Mouse (Mus musculus): ENCODE measurements around the gene Gtf2e1. TPM values are rescaled to one million over a fixed set of nuclear protein-coding genes. Genes with fewer than 3 reads are reported as not detected.
A peak's percentile ranks its signal among the peaks of the same experiment; 100 is the strongest.

Gene Gtf2e1
- polyA plus RNA-seq, 1 experiment from 2014 or later = 40.3 TPM

DNA sequence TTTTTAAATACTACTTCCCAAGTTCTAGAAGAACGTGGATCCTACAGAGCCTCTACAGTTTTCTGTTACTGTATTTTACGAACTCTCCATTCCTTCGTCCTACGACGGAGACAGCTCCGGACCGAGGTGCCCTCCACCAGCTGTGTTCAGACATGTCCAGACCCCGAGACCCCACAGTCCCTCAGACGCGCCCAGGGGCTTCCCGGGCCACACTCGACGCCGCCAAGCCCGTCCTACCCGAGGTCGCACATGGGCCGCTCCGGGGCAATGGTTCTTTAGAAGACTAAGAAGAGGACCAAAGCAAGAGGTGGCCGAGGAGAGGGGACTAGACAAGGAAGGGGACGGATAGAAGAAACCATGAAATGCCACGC, 364 bp downstream of the Gtf2e1 start:
- Histone ChIP-seq H3K4me2 (replicated peaks) (peak overlapping the region; percentile 78), H3K4me1 (peaks cover 27% of the 10 kb centered on the region), H3K36me3 (peaks cover 6% of the 10 kb centered on the region), H3K9me3 (no peaks in the 10 kb centered on the region), H3K9ac (replicated peaks) (peak overlapping the region; percentile 90), H3K27ac (replicated peaks) (peak overlapping the region; percentile 79), H3K27me3 (no peaks in the 10 kb centered on the region), H3K4me3 (peak overlapping the region; percentile 79)
- under 1% methylated on average over 22 of the region's 22 CpGs for WGBS
- peak; percentile 66 for ATAC-seq (replicated peaks)

DNA sequence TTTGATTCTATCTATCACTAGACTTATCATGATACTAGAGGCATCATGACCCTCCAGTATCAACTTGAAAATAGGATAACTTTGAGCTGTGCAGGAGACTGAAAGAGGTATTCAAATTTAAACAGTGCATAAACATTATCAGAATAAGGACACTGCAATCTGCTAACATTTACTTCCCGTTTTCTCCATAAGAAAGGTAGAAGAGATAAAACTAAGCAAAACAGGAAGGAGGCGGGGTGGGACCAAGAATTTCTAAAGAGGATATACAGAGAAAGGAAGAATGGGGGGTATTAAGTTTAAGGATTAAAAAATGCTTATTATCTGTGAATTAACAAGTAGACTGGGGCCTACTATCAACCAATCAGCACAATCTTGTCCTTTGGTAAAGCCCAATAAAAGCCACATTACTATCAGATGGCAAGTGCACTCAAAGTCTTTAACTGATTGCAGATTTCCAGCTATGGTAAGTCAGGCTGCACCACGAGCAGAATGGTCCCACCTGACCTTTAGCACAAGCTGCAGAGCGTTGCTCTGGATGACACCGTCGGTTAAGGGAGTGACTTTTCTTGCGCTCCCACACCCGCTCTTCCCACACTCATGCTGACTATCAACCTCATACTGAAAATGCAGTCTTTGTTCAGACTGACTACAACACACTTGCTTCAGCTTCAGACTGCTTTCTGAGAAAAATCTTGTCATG, 6.1 kb downstream of the Gtf2e1 start:
- Histone ChIP-seq H3K27ac (replicated peaks) (no peak overlapping the region), H3K9me3 (no peaks in the 10 kb centered on the region), H3K4me3 (no peak overlapping the region), H3K27me3 (no peaks in the 10 kb centered on the region), H3K36me3 (peaks cover 12% of the 10 kb centered on the region), H3K4me2 (replicated peaks) (no peak overlapping the region), H3K9ac (replicated peaks) (no peak overlapping the region), H3K4me1 (peaks cover 12% of the 10 kb centered on the region)
- WGBS = 93% methylated on average over 8 of the region's 8 CpGs
- no peak for ATAC-seq (replicated peaks)

DNA sequence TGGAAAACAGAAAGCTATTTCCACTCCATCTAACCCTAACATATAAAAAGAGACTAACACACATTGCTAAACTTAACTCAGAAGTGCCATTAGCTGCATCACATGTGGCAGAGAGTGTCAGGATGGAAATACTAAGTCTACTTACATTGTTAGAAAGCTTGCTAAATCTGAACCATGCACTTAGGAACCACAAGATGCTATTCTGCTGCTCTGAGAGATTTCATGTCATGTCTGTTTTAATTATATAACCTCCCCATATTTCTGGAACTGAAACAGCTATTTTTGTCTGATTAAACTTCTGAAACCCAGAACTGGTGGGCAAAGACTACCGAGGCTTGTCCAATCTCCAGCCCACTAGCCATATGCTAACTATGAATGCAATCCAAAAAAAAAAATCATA, 7.5 kb downstream of the Gtf2e1 start:
- no peak for ATAC-seq (replicated peaks)
- Histone ChIP-seq H3K36me3 (peaks cover 12% of the 10 kb centered on the region), H3K9ac (replicated peaks) (no peak overlapping the region), H3K27ac (replicated peaks) (no peak overlapping the region), H3K4me3 (no peak overlapping the region), H3K4me1 (0 out of 2 replicates have a peak, but pooled peaks cover 2% of the 10 kb centered on the region), H3K27me3 (no peaks in the 10 kb centered on the region), H3K9me3 (no peaks in the 10 kb centered on the region), H3K4me2 (replicated peaks) (no peak overlapping the region)
- WGBS = 79% methylated on average over 1 of the region's 1 CpGs

DNA sequence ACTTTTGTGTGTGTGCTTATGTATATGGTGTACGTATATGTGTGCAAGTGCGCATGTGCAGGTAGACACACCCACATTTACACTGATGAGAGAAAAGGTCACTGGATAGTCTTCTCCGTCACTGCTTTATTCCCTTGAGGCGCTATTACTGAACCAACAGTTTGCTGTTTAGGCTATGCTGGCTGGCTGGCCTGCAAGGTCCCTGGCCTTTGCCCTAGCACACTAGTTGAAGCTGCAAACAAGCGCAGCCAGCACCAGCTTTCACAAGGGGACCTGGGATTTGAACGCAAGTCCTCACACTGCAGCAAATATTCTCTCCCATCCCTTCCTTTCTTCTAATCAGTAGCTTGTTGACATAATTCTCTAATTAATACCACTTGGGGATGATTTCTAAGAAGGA, 9.4 kb downstream of the Gtf2e1 start:
- Histone ChIP-seq H3K4me1 (no peaks in the 10 kb centered on the region), H3K4me2 (replicated peaks) (no peak overlapping the region), H3K27ac (replicated peaks) (no peak overlapping the region), H3K27me3 (no peaks in the 10 kb centered on the region), H3K4me3 (no peak overlapping the region), H3K9me3 (no peaks in the 10 kb centered on the region), H3K36me3 (peaks cover 7% of the 10 kb centered on the region; the same call in 1 of the 2 replicates), H3K9ac (replicated peaks) (no peak overlapping the region)
- ATAC-seq (replicated peaks) = no peak; the same call in 1 of the 2 replicates
- WGBS = 95% methylated on average over 6 of the region's 6 CpGs

DNA sequence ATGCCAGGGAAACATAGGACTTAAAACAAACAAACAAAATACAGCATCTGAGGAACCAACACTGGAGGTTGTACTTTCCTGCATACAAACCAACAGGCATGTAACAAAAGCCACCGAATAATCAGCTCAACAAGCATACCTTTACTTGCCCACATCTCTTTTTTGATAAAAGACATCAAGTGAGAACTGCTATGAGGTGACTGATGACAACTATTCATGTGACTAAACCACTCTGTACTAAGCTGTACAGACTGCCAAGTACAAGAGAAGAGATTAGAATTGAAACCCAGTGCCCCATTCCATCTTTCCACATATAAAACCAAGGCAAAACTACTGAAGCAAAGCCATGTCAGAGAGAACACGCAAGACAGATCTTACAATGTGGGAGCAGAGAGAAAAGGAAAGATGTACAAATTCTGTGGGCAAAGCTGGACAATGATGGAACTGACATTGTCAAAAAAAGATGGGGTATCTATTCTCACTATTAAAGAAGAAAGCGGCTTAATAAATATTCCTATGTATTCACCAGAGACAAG, 12.8 kb downstream of the Gtf2e1 start:
- ATAC-seq (replicated peaks) = no peak
- no peak overlapping the region for H3K4me2 ChIP-seq (replicated peaks)
- no peaks in the 10 kb centered on the region for H3K9me3 ChIP-seq
- no peak overlapping the region for H3K9ac ChIP-seq (replicated peaks)
- WGBS = 95% methylated on average over 3 of the region's 3 CpGs
- no peak overlapping the region for H3K27ac ChIP-seq (replicated peaks)
- H3K27me3 ChIP-seq = no peaks in the 10 kb centered on the region
- no peaks in the 10 kb centered on the region for H3K4me1 ChIP-seq
- no peak overlapping the region for H3K4me3 ChIP-seq
- H3K36me3 ChIP-seq = peaks cover 19% of the 10 kb centered on the region

DNA sequence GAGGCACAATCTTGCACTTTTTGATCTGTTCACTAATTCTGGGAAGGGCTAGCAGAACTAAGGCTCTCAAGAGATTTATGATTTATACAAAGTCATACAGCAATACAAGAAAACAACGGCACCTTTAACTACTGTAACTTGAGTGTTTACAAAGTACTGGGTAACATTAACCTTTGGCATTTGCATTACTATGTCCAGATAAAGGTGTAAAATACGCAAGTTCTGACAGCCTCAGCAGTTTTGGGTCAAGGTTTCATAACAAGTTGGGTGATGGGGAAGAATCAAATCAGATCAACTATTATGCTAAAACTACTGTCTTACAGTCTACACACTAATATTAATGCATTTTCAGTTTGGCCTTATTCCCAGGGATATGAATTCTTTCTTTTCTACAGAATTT, 14.5 kb downstream of the Gtf2e1 start:
- Histone ChIP-seq H3K27me3 (no peaks in the 10 kb centered on the region), H3K9ac (replicated peaks) (no peak overlapping the region), H3K36me3 (peaks cover 33% of the 10 kb centered on the region), H3K4me3 (no peak overlapping the region), H3K9me3 (no peaks in the 10 kb centered on the region), H3K27ac (replicated peaks) (no peak overlapping the region), H3K4me2 (replicated peaks) (no peak overlapping the region), H3K4me1 (no peaks in the 10 kb centered on the region)
- no peak for ATAC-seq (replicated peaks)
- 98% methylated on average over 2 of the region's 2 CpGs for WGBS

DNA sequence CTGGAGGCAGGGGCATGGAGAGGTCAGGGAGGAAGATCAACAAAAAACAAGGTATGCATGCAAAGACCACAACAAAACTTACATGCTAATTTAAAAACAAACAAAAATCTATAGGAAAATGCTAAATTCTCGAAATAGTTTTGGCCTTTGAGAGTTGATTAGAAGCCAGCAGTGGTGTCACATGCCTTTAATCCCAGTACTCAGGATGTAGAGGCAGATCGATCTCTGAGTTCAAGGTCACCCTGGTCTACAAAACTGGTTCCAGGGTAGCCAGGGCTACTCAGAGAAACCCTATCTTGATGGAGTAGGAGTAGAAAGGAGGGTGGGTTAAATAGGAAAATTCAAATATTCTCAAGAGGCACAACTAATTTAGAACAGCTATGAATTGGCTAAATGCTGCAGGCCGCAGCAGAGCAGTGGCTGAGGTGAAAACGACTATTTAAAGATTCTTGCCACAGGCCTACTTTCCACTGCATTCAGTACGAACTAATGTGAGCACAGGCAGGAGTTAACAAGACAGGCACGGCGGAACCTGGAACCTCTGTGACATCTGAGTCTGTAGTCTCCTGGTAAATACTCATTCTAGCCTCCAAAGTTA, 17.4 kb downstream of the Gtf2e1 start:
- Histone ChIP-seq H3K36me3 (peaks cover 45% of the 10 kb centered on the region), H3K4me3 (no peak overlapping the region), H3K27me3 (no peaks in the 10 kb centered on the region), H3K27ac (replicated peaks) (no peak overlapping the region), H3K4me2 (replicated peaks) (no peak overlapping the region), H3K9me3 (no peaks in the 10 kb centered on the region), H3K9ac (replicated peaks) (no peak overlapping the region), H3K4me1 (no peaks in the 10 kb centered on the region)
- 94% methylated on average over 7 of the region's 7 CpGs for WGBS
- ATAC-seq (replicated peaks) = no peak

DNA sequence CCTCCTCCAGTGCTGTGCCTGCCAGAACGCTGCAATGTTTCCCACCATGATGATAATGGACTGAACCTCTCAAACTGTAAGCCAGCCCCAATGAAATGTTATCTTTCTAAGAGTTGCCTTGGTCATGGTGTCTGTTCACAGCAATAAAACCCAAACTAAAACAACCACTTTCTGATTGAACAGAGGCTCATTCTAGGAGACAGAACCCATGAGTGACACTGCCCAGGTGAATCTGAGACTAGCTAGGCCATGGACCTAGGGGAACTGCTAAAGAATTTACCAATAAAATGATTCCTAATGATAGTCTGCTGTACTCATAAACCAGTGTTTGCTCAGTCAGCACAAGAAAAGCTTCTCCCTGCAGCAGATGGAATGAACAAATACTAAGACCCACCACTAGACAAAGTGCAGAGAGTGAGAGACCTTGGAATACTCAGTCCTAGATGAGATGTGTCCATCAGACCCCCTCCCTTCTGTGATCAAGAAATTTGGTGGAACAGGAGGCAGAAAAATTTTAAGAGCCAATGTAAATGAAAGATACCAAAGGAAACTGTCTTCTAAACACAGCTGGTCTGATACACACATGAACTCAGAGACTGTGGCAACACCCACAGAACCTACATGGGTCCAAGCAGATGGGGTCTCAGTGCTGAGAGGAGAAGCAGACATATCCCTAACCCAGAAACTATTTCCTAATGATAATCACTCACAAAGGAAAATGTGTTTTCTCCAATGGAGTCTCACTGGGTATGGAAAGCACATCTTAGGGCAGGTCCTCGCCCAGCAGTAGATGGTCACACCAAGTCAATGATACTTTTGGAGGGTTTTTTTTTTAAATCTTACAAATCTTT, 19.2 kb downstream of the Gtf2e1 start:
- H3K4me1 ChIP-seq = no peaks in the 10 kb centered on the region
- H3K9me3 ChIP-seq = no peaks in the 10 kb centered on the region
- no peaks in the 10 kb centered on the region for H3K27me3 ChIP-seq
- WGBS = 97% methylated on average over 2 of the region's 2 CpGs
- H3K4me3 ChIP-seq = no peak overlapping the region
- no peak overlapping the region for H3K27ac ChIP-seq (replicated peaks)
- ATAC-seq (replicated peaks) = no peak
- H3K9ac ChIP-seq (replicated peaks) = no peak overlapping the region
- peaks cover 48% of the 10 kb centered on the region for H3K36me3 ChIP-seq
- no peak overlapping the region for H3K4me2 ChIP-seq (replicated peaks)

DNA sequence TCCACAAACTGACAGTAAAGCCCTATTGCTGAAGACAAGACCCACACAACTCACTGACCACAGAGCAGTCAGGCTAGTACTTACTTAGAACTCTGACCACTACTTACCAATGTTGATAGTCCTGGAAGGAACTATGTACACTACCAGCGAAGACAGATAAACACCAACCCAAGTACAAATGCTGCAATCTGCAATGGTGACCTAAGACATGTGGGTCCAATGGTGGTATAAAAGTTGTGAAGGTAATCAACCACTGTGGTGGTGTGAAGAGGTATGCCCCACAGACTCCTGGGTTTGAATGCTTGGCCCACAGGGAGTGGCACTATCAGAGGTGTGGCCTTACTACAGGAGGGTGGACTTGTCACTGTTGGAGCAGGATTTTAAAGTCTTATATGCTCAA, 19.9 kb downstream of the Gtf2e1 start:
- Histone ChIP-seq H3K4me1 (no peaks in the 10 kb centered on the region), H3K4me2 (replicated peaks) (no peak overlapping the region), H3K36me3 (peaks cover 51% of the 10 kb centered on the region), H3K27me3 (no peaks in the 10 kb centered on the region), H3K4me3 (no peak overlapping the region), H3K9me3 (no peaks in the 10 kb centered on the region), H3K9ac (replicated peaks) (no peak overlapping the region), H3K27ac (replicated peaks) (no peak overlapping the region)
- 100% methylated on average over 1 of the region's 1 CpGs for WGBS
- no peak for ATAC-seq (replicated peaks)

DNA sequence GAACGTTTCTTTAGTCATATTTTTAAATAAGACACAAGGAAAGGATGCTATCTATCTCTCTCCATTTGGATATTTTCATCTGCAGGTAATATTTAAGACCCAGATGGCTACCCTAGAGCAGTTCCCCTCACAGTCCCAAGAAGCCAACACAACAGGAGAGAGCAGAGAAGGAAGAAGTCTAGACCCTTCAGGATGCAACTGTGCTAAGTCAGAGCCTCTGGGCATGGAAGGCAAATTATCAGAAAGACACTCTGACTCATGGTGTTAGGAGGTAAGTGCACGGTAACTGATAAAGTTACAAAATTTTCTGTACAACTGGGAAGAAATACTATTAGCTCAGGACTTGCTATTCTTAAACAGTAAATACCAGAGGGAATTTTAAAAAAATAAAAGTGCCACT, 20.9 kb downstream of the Gtf2e1 start:
- Histone ChIP-seq H3K4me1 (no peaks in the 10 kb centered on the region), H3K9ac (replicated peaks) (no peak overlapping the region), H3K4me3 (no peak overlapping the region), H3K27ac (replicated peaks) (no peak overlapping the region), H3K9me3 (no peaks in the 10 kb centered on the region), H3K4me2 (replicated peaks) (no peak overlapping the region), H3K27me3 (no peaks in the 10 kb centered on the region), H3K36me3 (peaks cover 46% of the 10 kb centered on the region)
- WGBS = 90% methylated on average over 2 of the region's 2 CpGs
- no peak for ATAC-seq (replicated peaks)

DNA sequence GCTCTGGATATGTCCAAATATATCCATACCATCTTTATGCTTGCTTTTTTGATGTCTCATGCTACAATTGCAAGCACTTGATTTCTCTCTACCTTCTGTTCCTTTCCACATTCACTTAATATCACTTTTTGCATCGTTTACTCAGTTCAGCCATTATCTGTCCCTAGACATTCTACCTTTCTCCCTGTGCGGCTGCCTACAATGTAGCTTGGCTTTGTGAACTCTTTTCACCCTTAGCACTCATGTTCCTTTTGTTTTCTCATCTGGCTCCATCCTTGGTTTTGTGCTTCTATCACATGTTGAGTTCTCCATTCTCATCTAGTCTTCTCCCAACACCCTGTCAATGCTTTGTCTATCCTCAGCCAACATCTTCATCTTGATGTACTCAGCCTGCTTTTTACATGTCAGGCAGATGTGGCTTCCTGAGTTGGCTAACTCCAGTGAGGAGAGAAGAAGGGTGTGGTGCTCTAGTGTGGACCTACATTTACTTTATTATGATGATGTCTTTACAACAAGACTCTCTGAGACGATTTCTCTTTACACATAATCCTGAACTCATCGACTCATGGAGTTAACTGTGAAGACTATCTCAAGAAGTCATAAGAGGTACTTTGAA, 21.9 kb downstream of the Gtf2e1 start:
- no peak for ATAC-seq (replicated peaks)
- peaks cover 41% of the 10 kb centered on the region for H3K36me3 ChIP-seq
- WGBS = 94% methylated on average over 4 of the region's 4 CpGs

More for the DNA sequence above, 21.9 kb downstream of the Gtf2e1 start:
- H3K27ac ChIP-seq (replicated peaks) = no peak overlapping the region
- no peak overlapping the region for H3K9ac ChIP-seq (replicated peaks)
- H3K4me3 ChIP-seq = no peak overlapping the region
- no peak overlapping the region for H3K4me2 ChIP-seq (replicated peaks)
- no peaks in the 10 kb centered on the region for H3K4me1 ChIP-seq
- H3K27me3 ChIP-seq = no peaks in the 10 kb centered on the region
- no peaks in the 10 kb centered on the region for H3K9me3 ChIP-seq

All from forebrain, embryonic 15.5 days (tissue).